Mouse (Mus musculus) left cerebral cortex, postnatal 25 days (tissue): ENCODE measurements around the gene Acsbg1. TPM values are rescaled to one million over a fixed set of nuclear protein-coding genes. Genes with fewer than 3 reads are reported as not detected.

Experiments used
- DNase-seq, 2 experiments: peaks; one replicate each; pipeline ENCODE4 v3.0.0; 2022; ENCODE audit warnings: low spot score in 2 of 2, mixed read lengths in 1 of 2
- intact Hi-C: fragments of 180-260 bp; cut with DNase I; formaldehyde crosslinking; loops from one replicate; pipeline ENCODE4 v1.15.1; 2025
- microRNA-seq, 2 experiments: library from miRNA; unstranded; fragments of <30 nt; microRNA quantifications; one replicate each; pipeline ENCODE4 v1.2.0; 2022
- total RNA-seq, 2 experiments: library from RNA; stranded (reverse); gene quantifications; 2 replicates each; pipeline ENCODE4 v1.2.3; 2021

The Acsbg1 gene
- total RNA-seq, 2 experiments from 2014 or later = 119 to 141 TPM

DNA sequence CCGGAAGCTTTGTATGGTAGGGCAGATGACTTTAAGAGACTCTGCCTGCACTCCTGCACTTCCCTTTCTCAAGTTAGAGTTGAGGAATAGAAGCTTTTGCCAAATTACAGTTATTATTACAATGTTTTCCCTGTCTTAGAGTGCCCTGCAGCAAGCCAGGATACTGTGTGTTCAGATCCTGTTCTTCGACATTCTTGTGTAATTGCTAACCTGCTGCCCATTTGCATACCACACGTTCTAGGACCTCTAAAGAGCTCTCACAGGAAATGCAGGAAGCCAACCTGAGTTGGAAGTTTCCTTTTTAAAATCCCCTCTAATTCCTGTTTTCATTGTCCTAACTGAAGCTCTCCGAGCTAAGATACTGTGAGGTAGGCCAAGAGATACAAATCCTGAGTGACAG lies 94.7 kb downstream of the Acsbg1 start:
- DNase-seq = no peak
- intact Hi-C loops = no loop called here

DNA sequence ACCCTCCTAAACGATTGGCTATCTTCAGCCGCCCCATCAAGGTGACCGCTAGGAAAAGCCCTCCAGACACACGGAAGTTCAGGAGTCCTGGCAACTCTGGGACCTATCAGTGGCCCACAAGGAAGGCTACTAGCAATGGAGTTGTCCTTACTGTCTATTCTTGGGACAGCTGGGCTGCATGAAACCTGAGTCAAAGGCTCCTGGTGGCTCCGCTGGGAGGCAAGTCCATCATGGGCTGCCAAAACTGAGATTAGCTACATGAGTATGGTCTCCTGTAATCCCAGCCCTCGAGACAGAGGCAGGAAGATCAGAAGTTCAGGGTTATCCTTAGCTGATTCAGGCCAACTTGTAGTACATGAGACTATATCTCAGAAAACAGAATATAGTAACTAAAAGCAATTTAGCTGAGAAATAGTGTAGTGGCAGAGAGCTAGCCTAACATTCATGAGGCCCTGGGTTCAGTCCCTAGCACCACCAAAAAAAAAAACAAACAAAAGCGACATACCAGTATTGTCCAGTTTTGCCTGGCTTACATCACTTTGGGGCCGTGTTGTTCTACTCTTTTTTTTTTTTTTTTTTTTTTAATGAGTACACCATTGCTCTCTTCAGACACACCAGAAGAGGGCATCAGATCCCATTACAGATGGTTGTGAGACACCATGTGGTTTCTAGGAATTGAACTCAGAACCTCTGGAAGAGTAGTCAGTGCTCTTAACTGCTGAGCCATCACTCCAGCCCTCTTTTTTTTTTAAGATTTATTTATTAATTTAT lies 100.7 kb downstream of the Acsbg1 start:
- no peak for DNase-seq
- intact Hi-C loops = no loop called here

DNA sequence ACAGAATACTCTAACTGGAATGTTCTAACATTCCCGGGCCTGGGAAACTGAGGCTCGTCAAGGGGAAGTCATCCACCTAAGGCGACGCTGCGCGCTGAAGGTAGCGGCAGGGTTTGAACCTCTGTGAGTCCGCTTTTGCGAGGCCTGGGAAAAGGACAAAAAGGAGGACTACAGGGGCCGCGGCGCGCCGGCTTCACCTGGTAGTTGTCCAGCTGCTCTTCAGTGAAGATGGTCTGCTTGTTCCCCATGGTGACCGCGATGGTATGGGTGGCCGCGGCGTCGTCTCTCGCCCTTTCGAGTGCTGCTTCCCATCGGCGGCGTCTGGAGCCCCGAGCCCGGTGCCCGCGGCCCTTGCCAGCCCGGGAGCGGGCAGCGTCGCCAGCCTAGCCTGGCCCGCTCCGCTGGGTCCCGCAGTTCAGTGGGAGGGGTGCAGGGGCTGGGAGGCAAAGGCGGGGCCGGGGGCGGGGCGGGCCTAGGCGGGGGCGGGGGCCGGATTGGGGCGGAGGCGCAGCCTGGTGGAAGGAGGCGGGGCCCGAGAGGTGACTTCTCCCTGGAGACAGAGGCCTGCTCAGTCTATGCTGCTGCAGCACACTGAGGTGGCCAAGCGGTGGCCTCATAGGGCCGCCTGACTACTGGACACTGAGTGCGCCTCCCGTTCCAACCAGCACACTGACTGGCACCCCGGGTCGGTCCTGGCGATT lies 101.7 kb downstream of the Acsbg1 start, which contains the start of gene Cib2:
Cib2 (minus strand) TSS at position 448 of the 701 bp plus-strand sequence.
- DNase-seq = peak; percentile 71 to 76
- intact Hi-C loops = no loop called here

DNA sequence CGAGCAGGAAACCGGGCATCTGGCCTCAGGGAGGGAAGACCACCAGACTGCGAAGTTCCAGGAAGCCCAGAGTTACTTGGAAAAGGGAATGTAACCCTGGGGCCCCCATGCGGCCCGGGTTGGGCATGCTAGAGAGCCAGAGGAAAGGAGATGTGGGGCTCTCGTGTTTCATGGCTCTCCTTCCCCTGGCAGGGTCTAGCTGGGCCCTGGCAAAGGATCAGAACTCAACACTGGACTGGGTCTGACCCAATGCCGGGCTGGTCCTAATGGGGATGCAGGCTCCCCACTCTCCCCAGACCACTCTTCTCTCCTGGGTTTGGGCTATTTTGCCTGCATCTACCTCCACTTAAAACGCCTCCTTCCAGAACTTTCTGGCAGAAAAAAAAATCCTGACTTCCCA lies 102.9 kb downstream of the Acsbg1 start:
- DNase-seq = no peak
- intact Hi-C loops = no loop called here

DNA sequence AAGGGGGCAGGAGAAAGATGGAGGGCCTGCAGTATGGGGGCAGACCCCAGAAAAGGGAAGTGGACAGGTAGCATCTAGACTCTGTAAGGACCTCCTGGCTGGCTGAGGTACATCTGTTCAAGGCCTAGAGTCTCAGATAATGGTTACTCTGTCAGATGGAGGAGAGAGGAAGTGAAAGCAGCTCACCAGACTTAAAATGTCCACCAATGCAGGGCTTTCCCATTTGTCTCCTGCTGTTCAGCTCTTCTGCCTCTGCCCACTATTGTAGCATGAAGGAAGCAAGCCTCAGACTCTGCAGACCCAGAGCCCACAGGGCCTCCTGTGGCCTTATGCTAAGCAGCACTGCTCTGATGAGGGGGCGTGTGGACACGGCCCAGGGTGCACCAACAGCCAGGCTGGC lies 106.6 kb downstream of the Acsbg1 start:
- peak in 1 of 2 experiments; percentile 37 for DNase-seq
- intact Hi-C loops = no loop called here

Small RNAs within 50 kb of the gene (microRNA-seq; reads per million reads assigned to microRNA genes)
- gene Mir5710 = 0 to 1.3 reads per million in 2 experiments

Other genes with a start within 250 kb of the Acsbg1 start
- gene Dmxl2, start 160.2 kb downstream of the Acsbg1 start, total RNA-seq = 100 to 1,000 TPM; 191 to 201 TPM
- not detected for gene Sh2d7, start 122.9 kb downstream of the Acsbg1 start, total RNA-seq
- 10 to 100 TPM; 20.7 to 22.3 TPM for gene Cib2, start 101.7 kb downstream of the Acsbg1 start, total RNA-seq
- 100 to 1,000 TPM; 188 to 197 TPM for gene Idh3a, start 75.5 kb downstream of the Acsbg1 start, total RNA-seq
- gene Dnaja4, start 37.0 kb upstream of the Acsbg1 start, total RNA-seq = 10 to 100 TPM; 36.3 to 39.0 TPM
- gene Wdr61, start 72.6 kb upstream of the Acsbg1 start, total RNA-seq = 10 to 100 TPM; 53.9 to 59.2 TPM
- 1 to 10 TPM; 1.7 to 3.4 TPM for gene Crabp1, start 102.9 kb upstream of the Acsbg1 start, total RNA-seq
- gene Ireb2, start 201.9 kb upstream of the Acsbg1 start, total RNA-seq = 10 to 100 TPM; 53.4 to 54.9 TPM